Mouse (Mus musculus): Measurements from ENCODE around the gene Smarce1. TPM values are rescaled to one million over a fixed set of nuclear protein-coding genes. Genes with fewer than 3 reads are reported as not detected.
A peak's percentile ranks its signal among the peaks of the same experiment; 100 is the strongest.
"Not testable (repeated sequence)": the region's sequence is repeated elsewhere in the genome, so short reads cannot be mapped to it uniquely, and the experiment has no call there.

Smarce1 gene
- polyA plus RNA-seq, 1 experiment, result 181 TPM

DNA sequence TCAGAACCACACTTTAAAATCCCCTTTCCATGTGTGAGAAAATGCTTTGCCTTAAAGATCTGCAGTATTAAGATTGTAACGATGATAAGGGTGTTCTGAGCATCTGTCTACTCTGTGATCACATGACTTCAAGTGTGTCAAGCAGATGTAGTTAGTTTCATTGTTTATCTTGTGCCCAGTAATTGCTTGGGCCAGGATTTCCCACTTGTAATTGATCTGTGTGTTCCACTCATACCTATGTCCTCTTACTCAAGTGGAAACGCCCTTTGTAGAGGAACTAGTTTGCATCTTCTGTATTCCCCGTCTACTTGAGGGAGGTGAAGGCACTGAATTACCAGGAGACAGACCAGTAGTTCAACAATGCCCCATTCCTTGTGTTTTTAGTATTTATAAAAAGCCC is 19.8 kb upstream of the Smarce1 start:
- no peak for TF ChIP-seq EP300 (IDR thresholded peaks at IDR 0.05; ENCODE audit: insufficient read depth, low read depth, low read length)
- TF ChIP-seq CTCF (IDR thresholded peaks at IDR 0.05; ENCODE audit: low read depth, low read length), result no peak
- TF ChIP-seq POLR2A (IDR thresholded peaks at IDR 0.05; ENCODE audit: insufficient read depth, low read length), result no peak
- Histone ChIP-seq H3K4me1 (ENCODE audit: control insufficient read depth, insufficient read depth, low read length) (no peaks in the 10 kb centered on the region), H3K4me3 (ENCODE audit: low read depth, low read length) (no peak overlapping the region), H3K9me3 (replicated peaks; ENCODE audit: control insufficient read depth, insufficient read depth, low read length, poor library complexity, severe bottlenecking) (no peaks in the 10 kb centered on the region), H3K36me3 (ENCODE audit: control insufficient read depth, insufficient read depth, low read length, poor library complexity, severe bottlenecking) (no peaks in the 10 kb centered on the region), H3K9ac (ENCODE audit: low read depth, poor library complexity, severe bottlenecking) (no peak overlapping the region), H3K27ac (ENCODE audit: insufficient read depth, low read length) (no peak overlapping the region), H3K27me3 (ENCODE audit: control insufficient read depth, insufficient read depth, low read length, poor library complexity, severe bottlenecking) (no peaks in the 10 kb centered on the region)

DNA sequence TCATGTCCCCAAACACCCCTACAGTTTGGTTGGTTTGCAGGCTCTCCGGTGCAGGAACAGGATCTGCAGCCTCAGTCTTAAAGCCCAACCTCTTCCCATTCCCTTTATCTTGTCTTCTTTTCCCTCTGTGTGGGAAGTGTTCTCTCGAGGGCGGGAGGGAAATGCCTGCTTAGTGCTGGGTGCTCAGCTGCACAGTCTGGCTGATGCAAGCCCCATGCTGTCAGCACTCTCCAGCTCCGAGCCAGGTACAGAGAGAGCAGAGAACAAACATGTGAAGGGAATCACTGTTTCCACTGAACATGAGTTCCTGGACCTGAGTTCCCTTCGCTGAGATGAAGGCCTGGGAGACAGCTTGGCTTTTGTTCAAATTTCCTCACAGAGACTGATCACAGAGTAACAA is 19.4 kb upstream of the Smarce1 start:
- Histone ChIP-seq H3K27me3 (ENCODE audit: control insufficient read depth, insufficient read depth, low read length, poor library complexity, severe bottlenecking) (no peaks in the 10 kb centered on the region), H3K9ac (ENCODE audit: low read depth, poor library complexity, severe bottlenecking) (no peak overlapping the region), H3K9me3 (replicated peaks; ENCODE audit: control insufficient read depth, insufficient read depth, low read length, poor library complexity, severe bottlenecking) (no peaks in the 10 kb centered on the region), H3K4me1 (ENCODE audit: control insufficient read depth, insufficient read depth, low read length) (no peaks in the 10 kb centered on the region), H3K27ac (ENCODE audit: insufficient read depth, low read length) (no peak overlapping the region), H3K4me3 (ENCODE audit: low read depth, low read length) (no peak overlapping the region), H3K36me3 (ENCODE audit: control insufficient read depth, insufficient read depth, low read length, poor library complexity, severe bottlenecking) (no peaks in the 10 kb centered on the region)
- TF ChIP-seq POLR2A (IDR thresholded peaks at IDR 0.05; ENCODE audit: insufficient read depth, low read length) (no peak), EP300 (IDR thresholded peaks at IDR 0.05; ENCODE audit: insufficient read depth, low read depth, low read length) (no peak), CTCF (IDR thresholded peaks at IDR 0.05; ENCODE audit: low read depth, low read length) (no peak)

DNA sequence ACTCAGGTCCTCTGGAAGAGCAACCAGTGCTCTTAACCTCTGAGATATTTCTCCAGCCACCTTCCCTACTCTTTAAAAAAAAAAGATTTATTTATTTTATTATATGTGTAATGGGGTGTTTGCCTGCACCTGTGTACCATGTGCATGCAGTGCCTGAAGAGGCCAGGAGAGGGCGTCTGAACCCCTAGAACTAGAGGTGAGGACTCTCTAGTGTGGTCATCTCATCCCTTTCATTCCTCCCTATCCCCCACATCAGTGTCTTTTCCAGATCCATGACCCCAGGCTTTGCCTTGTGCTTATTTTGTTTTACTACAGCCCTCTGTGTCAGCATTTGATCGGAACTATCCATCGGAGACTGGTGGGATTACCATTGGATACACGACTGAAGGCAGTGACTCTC is 18.3 kb upstream of the Smarce1 start:
- H3K9me3 ChIP-seq (replicated peaks; ENCODE audit: control insufficient read depth, insufficient read depth, low read length, poor library complexity, severe bottlenecking), result no peaks in the 10 kb centered on the region
- H3K27ac ChIP-seq (ENCODE audit: insufficient read depth, low read length), result no peak overlapping the region
- no peaks in the 10 kb centered on the region for H3K4me1 ChIP-seq (ENCODE audit: control insufficient read depth, insufficient read depth, low read length)
- TF ChIP-seq POLR2A (IDR thresholded peaks at IDR 0.05; ENCODE audit: insufficient read depth, low read length) (no peak), CTCF (IDR thresholded peaks at IDR 0.05; ENCODE audit: low read depth, low read length) (peak; percentile 64), EP300 (IDR thresholded peaks at IDR 0.05; ENCODE audit: insufficient read depth, low read depth, low read length) (no peak)
- no peaks in the 10 kb centered on the region for H3K36me3 ChIP-seq (ENCODE audit: control insufficient read depth, insufficient read depth, low read length, poor library complexity, severe bottlenecking)
- no peak overlapping the region for H3K4me3 ChIP-seq (ENCODE audit: low read depth, low read length)
- no peak overlapping the region for H3K9ac ChIP-seq (ENCODE audit: low read depth, poor library complexity, severe bottlenecking)
- no peaks in the 10 kb centered on the region for H3K27me3 ChIP-seq (ENCODE audit: control insufficient read depth, insufficient read depth, low read length, poor library complexity, severe bottlenecking)

DNA sequence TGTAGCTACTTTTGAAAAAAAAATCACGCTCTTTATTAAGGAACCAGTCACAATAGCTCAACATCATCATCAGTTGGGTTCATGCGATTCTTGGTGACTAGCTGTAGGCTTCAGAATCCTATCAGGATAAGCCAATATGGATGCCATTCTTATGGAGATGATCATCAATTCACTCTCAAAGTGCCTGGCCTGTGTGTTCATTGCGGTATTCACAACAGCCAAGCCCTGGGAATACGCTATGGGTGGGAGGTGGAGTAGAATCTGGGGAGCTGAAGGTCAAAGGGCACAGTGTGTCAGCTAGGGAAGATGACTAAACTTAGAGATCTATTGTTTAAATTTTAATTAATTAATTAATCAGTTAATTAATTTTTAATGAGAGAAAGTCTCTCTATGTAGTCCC is 17.1 kb upstream of the Smarce1 start:
- no peaks in the 10 kb centered on the region for H3K27me3 ChIP-seq (ENCODE audit: control insufficient read depth, insufficient read depth, low read length, poor library complexity, severe bottlenecking)
- no peak overlapping the region for H3K4me3 ChIP-seq (ENCODE audit: low read depth, low read length)
- H3K27ac ChIP-seq (ENCODE audit: insufficient read depth, low read length), result no peak overlapping the region
- TF ChIP-seq POLR2A (IDR thresholded peaks at IDR 0.05; ENCODE audit: insufficient read depth, low read length) (no peak), EP300 (IDR thresholded peaks at IDR 0.05; ENCODE audit: insufficient read depth, low read depth, low read length) (no peak), CTCF (IDR thresholded peaks at IDR 0.05; ENCODE audit: low read depth, low read length) (no peak)
- H3K36me3 ChIP-seq (ENCODE audit: control insufficient read depth, insufficient read depth, low read length, poor library complexity, severe bottlenecking), result no peaks in the 10 kb centered on the region
- H3K4me1 ChIP-seq (ENCODE audit: control insufficient read depth, insufficient read depth, low read length), result peaks cover 2% of the 10 kb centered on the region
- H3K9ac ChIP-seq (ENCODE audit: low read depth, poor library complexity, severe bottlenecking), result no peak overlapping the region
- H3K9me3 ChIP-seq (replicated peaks; ENCODE audit: control insufficient read depth, insufficient read depth, low read length, poor library complexity, severe bottlenecking), result no peaks in the 10 kb centered on the region

DNA sequence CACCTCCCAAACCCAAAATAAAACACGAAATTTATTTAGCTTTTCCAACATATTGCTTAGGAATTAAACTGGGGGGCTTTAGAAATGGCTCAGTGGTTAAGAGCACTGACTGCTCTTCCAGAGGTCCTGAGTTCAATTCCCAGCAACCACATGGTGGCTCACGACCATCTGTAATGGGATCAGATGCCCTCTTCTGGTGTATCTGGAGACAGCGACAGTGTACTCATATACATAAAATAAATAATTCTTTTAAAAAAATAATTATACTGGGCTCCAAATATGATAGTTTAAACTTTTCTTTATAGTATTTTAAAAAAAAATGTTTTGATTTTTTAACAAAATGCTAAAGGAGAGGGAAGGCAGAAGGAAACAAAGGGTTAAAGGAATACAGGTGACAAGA is 13.7 kb upstream of the Smarce1 start:
- H3K4me1 ChIP-seq (ENCODE audit: control insufficient read depth, insufficient read depth, low read length); H3K27me3 ChIP-seq (ENCODE audit: control insufficient read depth, insufficient read depth, low read length, poor library complexity, severe bottlenecking); H3K27ac ChIP-seq (ENCODE audit: insufficient read depth, low read length); H3K36me3 ChIP-seq (ENCODE audit: control insufficient read depth, insufficient read depth, low read length, poor library complexity, severe bottlenecking); H3K9me3 ChIP-seq (replicated peaks; ENCODE audit: control insufficient read depth, insufficient read depth, low read length, poor library complexity, severe bottlenecking); H3K9ac ChIP-seq (ENCODE audit: low read depth, poor library complexity, severe bottlenecking); H3K4me3 ChIP-seq (ENCODE audit: low read depth, low read length): not testable (repeated sequence)

DNA sequence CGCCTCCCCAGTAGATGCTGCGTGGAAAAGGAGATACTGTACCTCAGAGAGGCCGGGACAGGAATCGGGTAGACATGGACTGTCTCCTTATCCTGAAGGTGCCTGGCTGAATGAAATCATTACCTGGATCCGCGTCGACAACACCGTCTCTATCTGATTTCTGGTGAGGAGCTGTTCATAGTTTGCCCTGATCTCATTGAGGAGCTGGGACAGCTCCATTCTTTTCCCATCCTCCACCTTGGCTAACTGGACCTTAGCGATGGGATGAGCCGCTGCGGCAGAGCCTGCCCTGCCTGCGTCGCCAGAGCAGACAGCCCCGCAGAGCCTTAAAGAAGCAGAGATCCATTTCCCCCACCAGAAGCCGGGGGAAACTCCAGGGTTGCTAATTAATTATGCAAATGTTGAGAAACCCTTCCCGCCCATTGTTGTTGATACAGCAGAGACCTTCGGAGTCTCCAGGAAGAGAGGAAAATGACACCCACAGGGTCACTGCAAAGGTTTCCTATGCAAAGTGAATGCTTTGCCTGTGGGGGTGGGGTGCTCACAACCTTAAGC is 13.1 kb upstream of the Smarce1 start, which contains the start of gene Krt222:
Krt222 (minus strand) TSS at position 266 of the 555 bp plus-strand sequence.
- Histone ChIP-seq H3K36me3 (ENCODE audit: control insufficient read depth, insufficient read depth, low read length, poor library complexity, severe bottlenecking) (no peaks in the 10 kb centered on the region), H3K4me1 (ENCODE audit: control insufficient read depth, insufficient read depth, low read length) (peaks cover 2% of the 10 kb centered on the region), H3K4me3 (ENCODE audit: low read depth, low read length) (peak within 1 kb of the TSS; percentile 16; the same call in 1 of the 2 replicates), H3K9me3 (replicated peaks; ENCODE audit: control insufficient read depth, insufficient read depth, low read length, poor library complexity, severe bottlenecking) (no peaks in the 10 kb centered on the region), H3K9ac (ENCODE audit: low read depth, poor library complexity, severe bottlenecking) (no peak within 1 kb of the TSS), H3K27me3 (ENCODE audit: control insufficient read depth, insufficient read depth, low read length, poor library complexity, severe bottlenecking) (no peaks in the 10 kb centered on the region), H3K27ac (ENCODE audit: insufficient read depth, low read length) (no peak within 1 kb of the TSS)
- TF ChIP-seq CTCF (IDR thresholded peaks at IDR 0.05; ENCODE audit: low read depth, low read length) (no peak), POLR2A (IDR thresholded peaks at IDR 0.05; ENCODE audit: insufficient read depth, low read length) (no peak), EP300 (IDR thresholded peaks at IDR 0.05; ENCODE audit: insufficient read depth, low read depth, low read length) (no peak)

Data from ES-Bruce4 (cell line).